8 mouse cellular contexts compared by ENCODE assay signal in the genomic region with DNA sequence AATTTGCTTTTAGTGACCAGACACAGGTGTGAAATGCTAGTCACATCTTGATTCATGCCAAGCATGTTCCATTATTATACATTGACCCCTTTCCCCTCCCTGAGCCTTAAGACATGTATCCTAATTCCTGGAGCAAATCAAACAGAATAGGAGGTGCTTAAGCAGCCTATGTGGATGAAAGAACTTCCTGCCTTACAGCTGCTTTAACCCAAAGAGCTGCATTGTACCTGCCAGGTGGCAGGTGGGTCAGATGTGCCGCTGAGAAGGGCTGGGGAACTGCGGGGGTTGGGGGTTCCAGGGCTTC. TPM values are rescaled to one million over a fixed set of nuclear protein-coding genes. Genes with fewer than 3 reads are reported as not detected.
A peak's percentile ranks its signal among the peaks of the same experiment; 100 is the strongest.
DNase-seq lines count a peak whose midpoint lies in the region; ATAC-seq and TF ChIP-seq lines count a peak whose summit lies in the region.

No protein-coding gene starts in this region.

- peaks cover 11% of the 10 kb centered on the region for H3K79me3 ChIP-seq in C2C12 (ENCODE audit: low read depth)

- TF ChIP-seq CTCF in C2C12 (IDR thresholded peaks at IDR 0.05; ENCODE audit: control insufficient read depth, insufficient read depth, insufficient read length), result no peak

- WGBS in heart, embryonic 12.5 days, result 3% methylated on average over 2 of the region's 2 CpGs
- WGBS in forebrain, embryonic 12.5 days, result 0% methylated on average over 2 of the region's 2 CpGs
- WGBS in liver, embryonic 13.5 days (ENCODE audit: insufficient replicate concordance), result 0% methylated on average over 2 of the region's 2 CpGs

- H3K4me2 ChIP-seq in heart, embryonic 12.5 days, result peak overlapping the region; percentile 81
- H3K4me2 ChIP-seq in forebrain, embryonic 12.5 days, result peak overlapping the region; percentile 78
- peak overlapping the region; percentile 98 for H3K4me2 ChIP-seq in liver, embryonic 13.5 days

- peaks cover 29% of the 10 kb centered on the region for H3K79me2 ChIP-seq in C2C12 (ENCODE audit: control insufficient read depth, insufficient read depth)

- intact Hi-C loops in heart, postnatal 36 days (cut with DNase I), result loop anchor here (1.0 to 5.0 kb wide), 4 partner anchors 51 to 575 kb away; partner anchors contain the start of genes 1110002E22Rik, Adh5, Gm5105 and Lamtor3

- H3K36me3 ChIP-seq in heart, embryonic 12.5 days, result peaks cover 6% of the 10 kb centered on the region; the same call in 1 of the 2 replicates
- H3K36me3 ChIP-seq in C2C12 (ENCODE audit: control insufficient read depth, insufficient read depth), result peaks cover 17% of the 10 kb centered on the region
- peaks cover 9% of the 10 kb centered on the region for H3K36me3 ChIP-seq in forebrain, embryonic 12.5 days (replicated peaks)
- H3K36me3 ChIP-seq in liver, embryonic 13.5 days, result peaks cover 13% of the 10 kb centered on the region

- H3K4me1 ChIP-seq in heart, embryonic 12.5 days (replicated peaks), result peaks cover 14% of the 10 kb centered on the region
- H3K4me1 ChIP-seq in forebrain, embryonic 12.5 days, result peaks cover 24% of the 10 kb centered on the region
- H3K4me1 ChIP-seq in liver, embryonic 13.5 days (replicated peaks), result peaks cover 33% of the 10 kb centered on the region

- H3ac ChIP-seq in C2C12 (ENCODE audit: control insufficient read depth, insufficient read length, low read depth), result peak overlapping the region; percentile 92

- H3K4me3 ChIP-seq in heart, embryonic 12.5 days, result peak overlapping the region; percentile 78
- peak overlapping the region; percentile 28 for H3K4me3 ChIP-seq in C2C12 (ENCODE audit: insufficient read depth, poor library complexity, severe bottlenecking)
- H3K4me3 ChIP-seq in forebrain, embryonic 12.5 days (replicated peaks), result peak overlapping the region; percentile 66
- peak overlapping the region; percentile 88 for H3K4me3 ChIP-seq in liver, embryonic 13.5 days (replicated peaks)

- no peaks in the 10 kb centered on the region for H3K9me3 ChIP-seq in heart, embryonic 12.5 days (replicated peaks)
- no peaks in the 10 kb centered on the region for H3K9me3 ChIP-seq in forebrain, embryonic 12.5 days
- no peaks in the 10 kb centered on the region for H3K9me3 ChIP-seq in liver, embryonic 13.5 days (replicated peaks)

- no peak for ATAC-seq in heart, embryonic 12.5 days (ENCODE audit: insufficient number of reproducible peaks, low FRiP score)
- no peak for ATAC-seq in forebrain, embryonic 12.5 days (ENCODE audit: low FRiP score)
- ATAC-seq in liver, embryonic 13.5 days (ENCODE audit: low read depth), result no peak

- DNase-seq in heart, postnatal 36 days, result no peak
- no peak for DNase-seq in liver, embryonic 13.5 days
- no peak for DNase-seq in right cerebral cortex, postnatal 4 days
- DNase-seq in gastrocnemius, adult 18-20 months (ENCODE audit: low spot score), result no peak
- DNase-seq in layer of hippocampus, adult 8-10 months (ENCODE audit: low spot score in 2 of 2), result no peak

- peak overlapping the region; percentile 97 for H3K9ac ChIP-seq in heart, embryonic 12.5 days
- H3K9ac ChIP-seq in forebrain, embryonic 12.5 days, result peak overlapping the region; percentile 91
- peak overlapping the region; percentile 97 for H3K9ac ChIP-seq in liver, embryonic 13.5 days

- peak overlapping the region; percentile 99 for H3K27ac ChIP-seq in heart, embryonic 12.5 days (ENCODE audit: poor library complexity, severe bottlenecking)
- peak overlapping the region; percentile 98 for H3K27ac ChIP-seq in forebrain, embryonic 12.5 days
- peak overlapping the region; percentile 97 for H3K27ac ChIP-seq in liver, embryonic 13.5 days

- H3K27me3 ChIP-seq in heart, embryonic 12.5 days (replicated peaks), result no peaks in the 10 kb centered on the region
- H3K27me3 ChIP-seq in C2C12 (ENCODE audit: control insufficient read depth, insufficient read depth, insufficient read length), result no peaks in the 10 kb centered on the region
- no peaks in the 10 kb centered on the region for H3K27me3 ChIP-seq in forebrain, embryonic 12.5 days
- H3K27me3 ChIP-seq in liver, embryonic 13.5 days, result no peaks in the 10 kb centered on the region

TF ChIP-seq in C2C12, 6 proteins besides CTCF, POLR2A, EP300 and RAD21:
- TF ChIP-seq USF1 (IDR thresholded peaks at IDR 0.05; ENCODE audit: low read depth), result no peak
- no peak for TF ChIP-seq MYOG (IDR thresholded peaks at IDR 0.05; ENCODE audit: control insufficient read depth, extremely low read depth, insufficient read length)
- TF ChIP-seq MAX (IDR thresholded peaks at IDR 0.05), result no peak

RNA-seq across cellular contexts. Expression of gene Dnajb14, which starts 0.4 kb away (rescaled TPM):
- polyA plus RNA-seq in heart, embryonic 12.5 days (2016; fragmentation: Nextera tagmentation; extraction: Ambion mirVana), result 14.1 and 15.0 TPM in 2 replicates
- 1 to 10 TPM; 8.4 to 8.8 TPM for total RNA-seq in heart, postnatal 36 days (2021)
- 1.8 TPM for polyA plus RNA-seq in C2C12 (2012; fragmentation: generic; extraction: Trizol)
- polyA plus RNA-seq in forebrain, embryonic 12.5 days (2016; fragmentation: Nextera tagmentation; extraction: Ambion mirVana), result 10.9 and 11.2 TPM in 2 replicates
- polyA plus RNA-seq in liver, embryonic 13.5 days (2015; fragmentation: Nextera tagmentation; extraction: Ambion mirVana), result 5.7 and 6.0 TPM in 2 replicates
- total RNA-seq in gastrocnemius, adult 18-20 months (2021), result 1 to 10 TPM; 7.1 to 7.7 TPM
- 10 to 100 TPM; 52.0 to 55.0 (median 53.3) TPM for total RNA-seq in layer of hippocampus, adult 8-10 months (2022)

RNA-seq across cellular contexts. Expression of gene H2afz, which starts 2.8 kb away (rescaled TPM):
- polyA plus RNA-seq in heart, embryonic 12.5 days (2016; fragmentation: Nextera tagmentation; extraction: Ambion mirVana), result 1,274 and 1,305 TPM in 2 replicates
- total RNA-seq in heart, postnatal 36 days (2021), result 10 to 100 TPM; 60.4 to 61.0 TPM
- polyA plus RNA-seq in C2C12 (2012; fragmentation: generic; extraction: Trizol), result 2,637 TPM
- polyA plus RNA-seq in forebrain, embryonic 12.5 days (2016; fragmentation: Nextera tagmentation; extraction: Ambion mirVana), result 2,961 and 3,101 TPM in 2 replicates
- 1,513 and 1,730 TPM in 2 replicates for polyA plus RNA-seq in liver, embryonic 13.5 days (2015; fragmentation: Nextera tagmentation; extraction: Ambion mirVana)
- 10 to 100 TPM; 56.4 to 59.8 TPM for total RNA-seq in gastrocnemius, adult 18-20 months (2021)
- 100 to 1,000 TPM; 138 to 151 (median 148) TPM for total RNA-seq in layer of hippocampus, adult 8-10 months (2022)

RNA-seq across cellular contexts. Expression of gene Lamtor3, which starts 51.2 kb away (rescaled TPM):
- polyA plus RNA-seq in heart, embryonic 12.5 days (2016; fragmentation: Nextera tagmentation; extraction: Ambion mirVana), result 86.3 and 92.0 TPM in 2 replicates
- 10 to 100 TPM; 91.1 to 93.8 TPM for total RNA-seq in heart, postnatal 36 days (2021)
- polyA plus RNA-seq in C2C12 (2012; fragmentation: generic; extraction: Trizol), result 39.1 TPM
- polyA plus RNA-seq in forebrain, embryonic 12.5 days (2016; fragmentation: Nextera tagmentation; extraction: Ambion mirVana), result 103 and 106 TPM in 2 replicates
- 65.6 and 78.3 TPM in 2 replicates for polyA plus RNA-seq in liver, embryonic 13.5 days (2015; fragmentation: Nextera tagmentation; extraction: Ambion mirVana)
- total RNA-seq in gastrocnemius, adult 18-20 months (2021), result 10 to 100 TPM; 46.6 to 50.5 TPM
- 10 to 100 TPM; 60.2 to 72.0 (median 65.2) TPM for total RNA-seq in layer of hippocampus, adult 8-10 months (2022)

Comparison
In these comparisons a context has a peak if more than half of its experiments do, and no peak if none do; other contexts are left out.
1. H3K4me3 ChIP-seq: peak in every context shown above with its lines; median percentile 88 in liver, embryonic 13.5 days; 78 in heart, embryonic 12.5 days; 66 in forebrain, embryonic 12.5 days; 28 in C2C12.